Mouse (Mus musculus) left cerebral cortex, postnatal 4 days (tissue): ENCODE measurements at regions not wholly inside any gene's neighbourhood (a gene's known extent, or its start where the extent isn't known, plus 50 kb on each side); places are given as distances from the start of the nearest gene placed in this dataset.

Source experiments
- DNase-seq: peaks from one replicate; pipeline ENCODE4 v3.0.0-alpha.2; 2022
- intact Hi-C: fragments of 180-260 bp; cut with DNase I; formaldehyde crosslinking; loops from one replicate; pipeline ENCODE4 v1.15.1; 2025

DNA sequence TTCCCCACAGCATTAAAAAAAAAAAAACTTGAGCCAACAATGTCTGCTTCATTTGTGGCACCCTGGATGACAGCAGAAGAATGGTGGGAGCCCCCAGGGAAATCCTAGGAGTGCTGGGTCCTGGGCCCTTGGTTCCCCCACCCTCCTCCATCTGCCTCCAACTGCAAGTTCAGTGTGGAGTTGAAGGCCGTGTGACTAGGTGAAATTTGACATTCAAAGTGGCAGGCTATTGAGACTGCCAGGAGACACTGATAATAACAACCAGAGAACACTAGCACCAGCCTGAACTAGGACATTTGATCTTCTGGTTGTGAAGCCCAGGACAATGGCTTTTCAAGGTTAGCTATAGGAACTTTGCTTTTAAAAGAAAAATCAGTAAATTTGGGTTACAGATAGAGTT, 74.0 kb downstream of the Adamts15 start:
- DNase-seq: no peak
- intact Hi-C loops: no loop called here

DNA sequence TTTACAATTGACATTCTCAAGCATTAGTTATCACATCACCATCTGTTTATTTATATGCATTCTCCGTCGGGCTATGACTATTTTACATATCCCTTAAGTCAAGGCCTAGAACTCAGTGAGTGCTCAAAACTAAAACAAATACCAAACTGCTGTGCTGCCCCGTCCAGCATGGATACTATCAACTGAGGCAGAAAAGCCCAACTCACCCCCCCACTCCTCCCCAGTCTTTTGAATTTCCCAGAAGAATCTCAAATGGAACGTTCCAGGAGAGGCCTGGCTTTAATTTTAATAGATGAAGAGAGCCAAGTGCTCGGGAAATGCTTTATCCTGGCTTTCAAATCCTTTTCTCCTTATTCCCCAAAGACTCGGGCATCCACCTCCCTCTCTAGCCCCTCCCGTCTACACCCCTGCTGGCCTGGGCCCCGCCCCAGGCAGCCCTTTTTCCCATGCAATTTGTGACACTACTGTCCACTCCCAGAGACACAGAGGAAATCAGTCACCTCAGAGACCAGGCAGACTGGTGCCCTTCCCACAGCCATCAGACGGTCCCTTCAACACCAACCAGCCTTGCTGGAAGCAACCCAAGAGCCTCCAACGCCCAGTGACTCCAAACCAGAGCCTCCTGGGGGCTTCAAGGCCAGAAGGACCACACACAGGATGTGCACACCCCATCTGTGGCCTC, 76.5 kb downstream of the Adamts15 start:
- peak; percentile 62 for DNase-seq
- intact Hi-C loops: no loop called here

GRCm38 (mm10) chr9:30844079-30844563, 78.1 kb downstream of the Adamts15 start:
- DNase-seq: peak; percentile 27
- intact Hi-C loops: no loop called here

DNA sequence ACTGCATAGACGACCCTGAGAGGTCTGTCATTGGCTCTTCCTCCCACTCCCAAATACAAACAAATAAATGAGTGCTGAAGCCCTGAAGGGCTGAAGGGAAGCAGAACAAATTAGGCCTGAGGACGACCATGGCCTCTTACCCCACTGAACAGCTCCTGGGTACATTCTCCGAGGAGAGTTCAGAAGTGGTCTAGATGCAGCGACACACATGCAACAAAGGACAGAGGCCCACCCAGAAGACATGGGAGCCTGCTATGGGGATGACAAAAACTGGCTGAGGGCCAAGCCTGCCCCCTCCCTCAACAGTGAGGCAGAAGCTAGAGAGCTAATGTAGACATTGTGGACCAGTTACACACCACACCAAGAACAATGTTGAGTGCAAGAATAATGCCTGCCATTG, 87.3 kb downstream of the Adamts15 start:
- intact Hi-C loops: no loop called here
- no peak for DNase-seq

GRCm38 (mm10) chr9:30834565-30834905, 87.7 kb downstream of the Adamts15 start:
- intact Hi-C loops: no loop called here
- no peak for DNase-seq

DNA sequence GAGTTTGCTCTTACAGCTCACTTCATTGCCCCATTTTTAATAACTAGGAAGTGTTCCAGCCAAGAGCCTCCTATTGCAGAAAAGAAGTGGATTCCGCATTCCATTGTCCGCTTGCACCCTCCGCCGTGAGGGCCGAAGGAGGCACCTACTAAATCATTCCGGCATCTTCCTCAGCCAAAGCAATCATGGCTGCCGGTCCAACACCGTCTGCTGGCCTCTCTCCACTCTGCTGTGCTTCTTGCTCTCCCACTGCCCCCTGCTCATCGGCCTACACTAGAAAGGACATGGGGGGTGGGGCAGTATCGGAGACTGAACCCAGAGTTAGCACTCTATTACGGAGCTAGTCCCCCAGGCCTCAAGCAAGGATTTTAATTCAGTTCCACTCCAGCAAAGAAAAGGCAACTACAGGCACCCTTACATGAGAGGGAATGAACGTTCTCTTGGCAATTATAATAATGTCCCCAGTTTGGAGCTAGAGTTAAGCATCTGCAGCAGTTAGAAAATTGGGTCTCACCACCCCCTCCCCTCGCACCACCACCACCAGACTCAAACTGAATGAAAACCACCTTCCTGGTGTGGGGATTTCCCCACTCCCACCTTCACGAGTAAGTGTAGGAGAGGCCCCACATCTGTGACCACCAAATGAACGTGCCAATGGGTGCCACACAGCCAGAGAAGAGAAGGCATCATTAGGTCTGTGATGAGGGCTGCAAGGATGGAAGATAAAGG, 88.3 kb downstream of the Adamts15 start:
- intact Hi-C loops: no loop called here
- no peak for DNase-seq

DNA sequence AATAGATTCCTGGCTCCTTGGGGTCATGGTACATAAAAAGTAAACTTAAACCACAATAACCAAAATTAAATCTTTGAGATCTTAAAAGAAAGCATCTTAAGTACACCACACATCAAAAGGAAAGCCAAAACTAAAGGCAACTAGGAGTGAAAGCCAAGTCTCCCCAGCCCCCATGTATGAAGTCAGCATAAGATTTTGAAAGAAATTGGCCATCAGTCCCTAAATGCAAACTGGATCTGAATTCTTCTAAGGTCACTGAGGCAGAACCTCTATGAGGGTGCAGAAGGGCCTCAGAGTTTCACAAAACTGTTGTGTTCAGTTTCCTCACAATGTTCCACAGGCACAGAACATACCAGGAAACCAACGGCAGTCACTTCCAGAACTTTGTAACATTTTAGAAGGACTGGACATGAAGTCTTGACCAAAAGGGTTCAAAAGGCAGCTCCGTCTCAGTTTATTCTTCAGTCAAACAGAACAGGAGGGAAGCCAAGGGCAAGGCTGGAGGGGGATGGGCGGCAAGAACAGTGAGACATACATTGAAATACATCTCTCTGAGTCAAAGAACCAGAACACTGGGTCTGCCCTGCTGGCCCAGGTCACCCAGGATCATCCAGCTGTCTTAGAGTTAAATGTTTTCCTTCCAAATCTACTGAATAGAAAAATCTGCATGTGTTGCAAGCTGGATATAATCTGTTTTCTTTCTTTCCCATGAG, 92.9 kb downstream of the Adamts15 start:
- no peak for DNase-seq
- intact Hi-C loops: no loop called here

- intact Hi-C loops: no loop called here
- no peak for DNase-seq
These were observed 94.5 kb downstream of the Adamts15 start for GRCm38 (mm10) chr9:30827780-30828179.

- DNase-seq: no peak
- intact Hi-C loops: no loop called here
These were observed 98.1 kb downstream of the Adamts15 start for GRCm38 (mm10) chr9:30824056-30824625.

DNA sequence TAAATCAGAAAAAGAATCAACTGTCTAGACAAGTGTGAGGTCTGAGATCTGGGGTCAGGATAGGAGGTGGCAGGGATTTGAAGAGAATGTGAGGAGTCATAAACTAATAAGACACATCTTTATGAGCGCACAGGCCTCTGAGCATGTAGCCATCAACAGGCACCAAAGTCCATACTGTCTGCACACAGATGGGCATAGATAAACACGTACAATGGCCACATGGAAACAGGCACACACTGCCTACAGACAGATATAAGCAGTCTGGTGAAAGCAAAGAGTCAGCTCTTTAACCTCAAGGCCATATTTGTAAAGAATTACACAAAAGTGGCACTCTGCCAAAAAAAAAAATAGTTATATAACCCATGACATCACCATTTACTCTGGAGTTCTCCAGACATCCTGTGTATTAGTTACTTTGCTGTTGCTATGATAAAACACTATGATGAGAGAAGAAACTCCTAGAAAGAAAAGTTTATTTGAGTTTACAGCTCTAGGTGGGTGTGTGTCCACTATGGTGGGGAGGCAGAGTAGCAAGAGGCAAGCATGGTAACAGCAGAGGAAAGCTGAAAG, 101.4 kb downstream of the Adamts15 start:
- intact Hi-C loops: no loop called here

GRCm38 (mm10) chr9:30813246-30813645, 109.0 kb downstream of the Adamts15 start:
- intact Hi-C loops: no loop called here
- no peak for DNase-seq

More for the DNA sequence above, 101.4 kb downstream of the Adamts15 start:
- no peak for DNase-seq

DNA sequence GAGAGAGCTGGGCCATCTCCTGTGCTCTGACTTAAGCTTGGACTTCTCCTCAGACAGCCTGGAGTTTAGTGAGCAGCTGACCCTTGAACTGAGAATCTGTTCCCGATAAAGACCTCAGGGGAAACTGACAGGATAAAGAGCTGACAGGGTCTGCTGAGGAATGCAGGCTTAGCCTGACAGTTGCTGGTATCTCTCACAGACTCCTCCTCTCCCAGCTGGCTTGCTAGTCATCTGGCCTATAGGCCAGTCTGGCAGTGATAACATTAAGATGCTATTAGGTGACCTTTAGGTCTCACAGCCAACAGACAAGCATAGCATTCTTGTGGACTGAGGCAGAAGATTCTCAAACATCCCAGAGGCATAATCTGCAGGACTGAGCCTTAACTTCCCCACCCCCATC, 111.4 kb downstream of the Adamts15 start:
- no peak for DNase-seq
- intact Hi-C loops: no loop called here

- DNase-seq: no peak
- intact Hi-C loops: no loop called here
These were observed 112.0 kb downstream of the Adamts15 start for GRCm38 (mm10) chr9:30810290-30810689.

GRCm38 (mm10) chr9:30808863-30809491, 113.3 kb downstream of the Adamts15 start:
- no peak for DNase-seq
- intact Hi-C loops: no loop called here

GRCm38 (mm10) chr9:30803755-30804532, 118.3 kb downstream of the Adamts15 start:
- intact Hi-C loops: no loop called here
- no peak for DNase-seq

GRCm38 (mm10) chr9:30802826-30803225, 119.4 kb downstream of the Adamts15 start:
- DNase-seq: no peak
- intact Hi-C loops: no loop called here

GRCm38 (mm10) chr9:30794701-30795407, 127.4 kb downstream of the Adamts15 start:
- intact Hi-C loops: no loop called here
- DNase-seq: no peak

GRCm38 (mm10) chr9:30781221-30781620, 141.0 kb downstream of the Adamts15 start:
- intact Hi-C loops: no loop called here
- no peak for DNase-seq

GRCm38 (mm10) chr9:30777816-30778215, 144.4 kb downstream of the Adamts15 start:
- intact Hi-C loops: no loop called here
- no peak for DNase-seq
